Mouse (Mus musculus): ENCODE results near the gene Prr27. TPM values are rescaled to one million over a fixed set of nuclear protein-coding genes. Genes with fewer than 3 reads are reported as not detected.

The Prr27 gene
- polyA plus RNA-seq (2015; fragmentation: Nextera tagmentation; extraction: Ambion mirVana), result not detected in 2 replicates

DNA sequence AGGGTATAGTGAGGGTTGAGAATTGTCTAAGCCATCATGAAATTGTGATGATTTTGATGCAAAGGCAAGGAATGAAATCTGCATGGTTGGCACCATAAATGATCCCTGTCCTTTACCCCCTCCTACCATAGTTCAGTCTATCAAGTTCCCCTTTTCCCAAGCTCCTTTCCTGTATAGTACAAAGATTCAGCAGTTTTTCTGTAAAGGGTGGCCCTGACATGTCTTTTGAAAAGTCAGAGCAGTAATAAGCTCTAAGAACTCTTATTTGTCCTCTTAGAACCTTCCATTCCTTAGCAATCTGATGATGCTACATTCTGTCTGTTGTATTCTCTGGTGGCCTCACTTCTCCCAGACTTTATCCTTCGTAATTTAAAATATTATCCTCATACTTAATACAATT, at the start of gene Prr27:
Gene Prr27 (plus strand): TSS at position 301 of the 400 bp plus-strand sequence.
- H3K4me2 ChIP-seq (ENCODE audit: low read depth, low read length), result no peak within 1 kb of the TSS
- no peak within 1 kb of the TSS for H3K9ac ChIP-seq (ENCODE audit: low read length)
- H3K4me3 ChIP-seq (replicated peaks; ENCODE audit: low read length), result no peak within 1 kb of the TSS
- no peaks in the 10 kb centered on the region for H3K27me3 ChIP-seq (ENCODE audit: control insufficient read depth, insufficient read depth, low read length)
- no peaks in the 10 kb centered on the region for H3K36me3 ChIP-seq (ENCODE audit: control insufficient read depth, insufficient read depth, low read length)
- H3K4me1 ChIP-seq (ENCODE audit: control insufficient read depth, insufficient read depth, low read length), result no peaks in the 10 kb centered on the region
- H3K9me3 ChIP-seq (replicated peaks; ENCODE audit: control insufficient read depth, low read length), result no peaks in the 10 kb centered on the region
- 66% methylated on average over 1 of the region's 1 CpGs for WGBS
- H3K27ac ChIP-seq (ENCODE audit: low read length), result no peak within 1 kb of the TSS
- no peak for ATAC-seq (ENCODE audit: insufficient read depth, low FRiP score)

DNA sequence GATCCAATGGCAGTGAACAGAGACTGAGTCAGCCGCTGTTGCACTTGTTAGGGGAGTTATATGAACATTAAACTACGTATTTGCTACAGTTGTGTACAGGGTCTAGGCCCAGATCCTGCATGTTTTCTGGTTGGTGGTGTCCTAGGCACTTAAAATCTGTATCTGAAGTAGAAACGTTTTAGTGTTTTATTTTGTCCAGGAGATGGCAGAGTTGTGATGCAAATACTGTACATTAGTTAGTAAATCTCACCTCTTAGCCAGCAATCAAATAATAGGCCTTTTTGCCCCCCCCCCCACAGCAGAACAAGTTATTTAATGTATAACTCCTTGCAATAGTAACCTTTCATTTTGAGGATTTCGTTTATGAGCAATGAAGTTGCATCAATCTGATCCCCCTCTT, 42.8 kb upstream of the Prr27 start:
- Histone ChIP-seq H3K27ac (ENCODE audit: low read length) (no peak overlapping the region), H3K9me3 (replicated peaks; ENCODE audit: control insufficient read depth, low read length) (no peaks in the 10 kb centered on the region), H3K4me3 (replicated peaks; ENCODE audit: low read length) (no peak overlapping the region), H3K9ac (ENCODE audit: low read length) (no peak overlapping the region), H3K36me3 (ENCODE audit: control insufficient read depth, insufficient read depth, low read length) (no peaks in the 10 kb centered on the region), H3K4me2 (ENCODE audit: low read depth, low read length) (no peak overlapping the region), H3K4me1 (ENCODE audit: control insufficient read depth, insufficient read depth, low read length) (no peaks in the 10 kb centered on the region), H3K27me3 (ENCODE audit: control insufficient read depth, insufficient read depth, low read length) (no peaks in the 10 kb centered on the region)
- no peak for ATAC-seq (ENCODE audit: insufficient read depth, low FRiP score)
- 57% methylated on average over 4 of the region's 4 CpGs for WGBS

DNA sequence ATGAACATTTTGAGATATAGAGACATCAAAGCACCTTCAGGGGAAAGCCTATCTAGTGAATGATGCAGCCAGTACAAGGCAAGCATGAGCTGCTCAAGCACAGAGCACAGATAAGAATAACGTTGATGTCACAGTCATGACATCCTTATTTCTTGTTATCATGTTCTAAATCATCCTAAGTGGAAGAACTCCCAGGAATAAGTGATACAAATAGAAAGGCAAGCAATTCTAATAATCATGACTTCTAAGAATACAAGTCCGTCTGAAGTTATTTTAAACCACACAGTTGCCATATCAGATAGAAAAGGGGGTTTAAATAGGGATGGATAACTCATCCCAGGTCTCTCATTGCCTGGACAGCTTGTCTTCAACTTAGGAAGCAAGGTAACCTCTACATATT, 17.7 kb upstream of the Prr27 start, which contains the start of gene Csn1s2b:
Gene Csn1s2b (plus strand): TSS at position 301 of the 400 bp plus-strand sequence.
- no peaks in the 10 kb centered on the region for H3K27me3 ChIP-seq (ENCODE audit: control insufficient read depth, insufficient read depth, low read length)
- no peaks in the 10 kb centered on the region for H3K9me3 ChIP-seq (replicated peaks; ENCODE audit: control insufficient read depth, low read length)
- H3K9ac ChIP-seq (ENCODE audit: low read length), result no peak within 1 kb of the TSS
- no peak within 1 kb of the TSS for H3K27ac ChIP-seq (ENCODE audit: low read length)
- H3K4me2 ChIP-seq (ENCODE audit: low read depth, low read length), result no peak within 1 kb of the TSS
- H3K36me3 ChIP-seq (ENCODE audit: control insufficient read depth, insufficient read depth, low read length), result no peaks in the 10 kb centered on the region
- H3K4me1 ChIP-seq (ENCODE audit: control insufficient read depth, insufficient read depth, low read length), result no peaks in the 10 kb centered on the region
- 64% methylated on average over 2 of the region's 2 CpGs for WGBS
- no peak within 1 kb of the TSS for H3K4me3 ChIP-seq (replicated peaks; ENCODE audit: low read length)
- no peak for ATAC-seq (ENCODE audit: insufficient read depth, low FRiP score)

DNA sequence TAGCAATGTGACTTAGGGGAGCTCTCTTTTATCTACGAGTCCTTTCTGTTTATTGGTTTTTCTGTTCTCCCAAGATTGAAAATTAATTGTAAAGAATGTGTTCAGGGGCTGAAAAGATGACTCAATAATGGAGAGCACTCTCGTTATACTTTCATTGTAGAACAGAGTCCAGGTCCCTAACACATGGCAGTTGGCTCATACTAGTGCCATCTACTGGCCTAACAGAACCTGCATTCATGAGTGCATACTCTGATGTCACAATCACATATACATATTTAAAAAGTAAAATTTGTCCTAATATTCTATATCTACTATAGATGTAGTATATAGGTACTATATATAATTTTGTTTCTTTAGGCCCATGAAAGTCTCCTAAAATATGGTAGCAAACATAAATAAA, 16.2 kb upstream of the Prr27 start:
- Histone ChIP-seq H3K9ac (ENCODE audit: low read length) (no peak overlapping the region), H3K4me3 (replicated peaks; ENCODE audit: low read length) (no peak overlapping the region), H3K36me3 (ENCODE audit: control insufficient read depth, insufficient read depth, low read length) (no peaks in the 10 kb centered on the region), H3K4me2 (ENCODE audit: low read depth, low read length) (no peak overlapping the region), H3K9me3 (replicated peaks; ENCODE audit: control insufficient read depth, low read length) (no peaks in the 10 kb centered on the region), H3K27me3 (ENCODE audit: control insufficient read depth, insufficient read depth, low read length) (no peaks in the 10 kb centered on the region), H3K4me1 (ENCODE audit: control insufficient read depth, insufficient read depth, low read length) (no peaks in the 10 kb centered on the region), H3K27ac (ENCODE audit: low read length) (no peak overlapping the region)
- ATAC-seq (ENCODE audit: insufficient read depth, low FRiP score), result no peak
- WGBS, result 62% methylated on average over 2 of the region's 2 CpGs

DNA sequence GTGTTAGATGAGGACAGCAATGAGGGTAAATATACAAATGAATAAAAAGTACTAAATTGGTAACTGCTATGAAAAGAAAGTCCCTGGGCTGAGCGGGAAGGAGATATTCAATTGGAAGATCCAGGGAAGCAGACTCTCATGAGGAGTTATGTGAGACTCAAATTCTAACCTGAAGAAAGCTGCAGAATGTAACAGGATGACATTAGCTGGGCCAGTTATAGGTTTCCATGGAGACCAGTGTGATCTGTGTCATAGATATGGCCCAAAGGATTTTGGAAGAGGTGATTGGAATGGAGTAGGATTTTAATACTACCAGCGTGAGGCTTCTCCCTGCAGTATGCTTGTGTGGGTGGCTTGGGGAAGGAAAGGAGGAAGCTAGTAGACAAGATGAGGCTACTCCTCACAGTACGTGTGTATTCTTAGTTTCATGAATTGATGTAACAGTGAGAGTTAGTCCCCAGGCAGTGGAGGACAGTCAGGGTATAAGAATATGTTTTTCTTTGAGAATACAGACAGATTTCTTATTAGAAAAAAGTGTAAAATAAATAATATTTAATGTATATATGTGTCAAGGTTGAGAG, 29.7 kb downstream of the Prr27 start:
- ATAC-seq (ENCODE audit: insufficient read depth, low FRiP score), result no peak
- Histone ChIP-seq H3K27ac (ENCODE audit: low read length) (no peak overlapping the region), H3K4me3 (replicated peaks; ENCODE audit: low read length) (no peak overlapping the region), H3K9ac (ENCODE audit: low read length) (no peak overlapping the region), H3K27me3 (ENCODE audit: control insufficient read depth, insufficient read depth, low read length) (no peaks in the 10 kb centered on the region), H3K36me3 (ENCODE audit: control insufficient read depth, insufficient read depth, low read length) (no peaks in the 10 kb centered on the region), H3K9me3 (replicated peaks; ENCODE audit: control insufficient read depth, low read length) (no peaks in the 10 kb centered on the region), H3K4me1 (ENCODE audit: control insufficient read depth, insufficient read depth, low read length) (no peaks in the 10 kb centered on the region), H3K4me2 (ENCODE audit: low read depth, low read length) (no peak overlapping the region)
- WGBS, result 74% methylated on average over 3 of the region's 3 CpGs

DNA sequence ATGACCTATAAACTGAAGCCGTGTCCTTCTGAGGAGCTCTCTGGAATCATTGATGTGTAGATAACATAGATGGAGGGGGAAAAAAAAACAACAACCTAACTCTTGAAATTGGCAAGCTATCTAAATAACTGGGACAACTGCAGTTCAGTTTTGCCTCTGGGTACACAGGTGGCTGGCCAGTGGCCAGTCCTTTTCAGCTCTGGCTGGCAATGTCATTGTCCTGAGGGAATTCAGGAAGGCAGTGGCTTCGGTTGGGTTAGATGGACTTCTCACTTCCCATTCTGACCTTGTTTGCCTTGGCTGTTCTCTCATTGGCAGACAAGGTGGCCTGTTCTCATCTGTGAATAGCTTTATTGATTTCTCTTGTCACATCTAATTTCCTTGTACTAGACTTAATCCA, 44.6 kb downstream of the Prr27 start:
- Histone ChIP-seq H3K27ac (ENCODE audit: low read length) (no peak overlapping the region), H3K36me3 (ENCODE audit: control insufficient read depth, insufficient read depth, low read length) (no peaks in the 10 kb centered on the region), H3K4me1 (ENCODE audit: control insufficient read depth, insufficient read depth, low read length) (no peaks in the 10 kb centered on the region), H3K4me3 (replicated peaks; ENCODE audit: low read length) (no peak overlapping the region), H3K9me3 (replicated peaks; ENCODE audit: control insufficient read depth, low read length) (no peaks in the 10 kb centered on the region), H3K27me3 (ENCODE audit: control insufficient read depth, insufficient read depth, low read length) (no peaks in the 10 kb centered on the region), H3K4me2 (ENCODE audit: low read depth, low read length) (no peak overlapping the region), H3K9ac (ENCODE audit: low read length) (no peak overlapping the region)
- WGBS, result 52% methylated on average over 2 of the region's 2 CpGs
- no peak for ATAC-seq (ENCODE audit: insufficient read depth, low FRiP score)

DNA sequence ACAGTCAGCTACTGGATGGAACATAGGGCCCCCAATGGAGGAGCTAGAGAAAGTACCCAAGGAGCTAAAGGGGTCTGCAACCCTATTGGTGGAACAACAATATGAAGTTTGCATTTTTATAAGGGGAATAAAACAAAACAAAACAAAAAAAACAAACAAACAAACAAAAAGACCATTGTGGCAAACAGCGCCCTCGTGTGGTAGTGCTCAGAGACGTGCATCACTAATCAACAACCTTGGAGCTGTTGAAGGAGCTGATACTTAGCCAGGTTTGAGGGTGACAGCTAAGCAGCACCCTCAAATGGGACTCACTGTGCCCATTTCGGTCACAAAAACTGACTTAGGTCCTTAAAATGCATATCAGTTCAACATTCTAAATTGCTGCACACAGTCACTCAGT, 45.9 kb downstream of the Prr27 start:
- Histone ChIP-seq H3K9me3 (replicated peaks; ENCODE audit: control insufficient read depth, low read length) (no peaks in the 10 kb centered on the region), H3K9ac (ENCODE audit: low read length) (no peak overlapping the region), H3K4me1 (ENCODE audit: control insufficient read depth, insufficient read depth, low read length) (no peaks in the 10 kb centered on the region), H3K27me3 (ENCODE audit: control insufficient read depth, insufficient read depth, low read length) (no peaks in the 10 kb centered on the region), H3K4me2 (ENCODE audit: low read depth, low read length) (no peak overlapping the region), H3K27ac (ENCODE audit: low read length) (no peak overlapping the region), H3K4me3 (replicated peaks; ENCODE audit: low read length) (no peak overlapping the region), H3K36me3 (ENCODE audit: control insufficient read depth, insufficient read depth, low read length) (no peaks in the 10 kb centered on the region)
- no peak for ATAC-seq (ENCODE audit: insufficient read depth, low FRiP score)
- WGBS, result 23% methylated on average over 4 of the region's 4 CpGs

DNA sequence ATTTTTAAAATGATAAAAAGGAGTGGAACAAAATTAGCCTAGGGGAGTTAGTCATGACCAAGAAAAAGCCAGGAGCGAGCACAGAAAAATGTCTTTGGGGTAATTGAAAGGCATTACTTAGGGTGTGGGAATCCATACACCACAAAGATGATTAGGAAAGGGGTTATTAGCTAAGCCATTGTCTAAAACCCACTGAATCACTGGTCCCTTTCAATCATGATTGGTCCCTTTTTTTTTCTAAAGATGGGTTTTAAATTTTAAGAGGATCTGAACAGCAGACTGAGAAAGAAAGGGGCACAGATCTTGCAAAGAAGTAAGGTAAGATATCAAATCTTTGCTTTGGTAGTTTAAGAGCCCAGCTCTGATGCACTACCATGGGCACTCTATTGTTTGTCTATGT, 59.2 kb downstream of the Prr27 start, which contains the start of gene Odam:
Gene Odam (plus strand): TSS at position 301 of the 400 bp plus-strand sequence.
- WGBS, result 80% methylated on average over 1 of the region's 1 CpGs
- H3K9me3 ChIP-seq (replicated peaks; ENCODE audit: control insufficient read depth, low read length), result no peaks in the 10 kb centered on the region
- ATAC-seq (ENCODE audit: insufficient read depth, low FRiP score), result no peak

More for the DNA sequence above, 59.2 kb downstream of the Prr27 start, which contains the start of gene Odam:
- no peaks in the 10 kb centered on the region for H3K27me3 ChIP-seq (ENCODE audit: control insufficient read depth, insufficient read depth, low read length)
- no peak within 1 kb of the TSS for H3K9ac ChIP-seq (ENCODE audit: low read length)
- no peak within 1 kb of the TSS for H3K27ac ChIP-seq (ENCODE audit: low read length)
- no peak within 1 kb of the TSS for H3K4me3 ChIP-seq (replicated peaks; ENCODE audit: low read length)
- no peaks in the 10 kb centered on the region for H3K4me1 ChIP-seq (ENCODE audit: control insufficient read depth, insufficient read depth, low read length)
- no peak within 1 kb of the TSS for H3K4me2 ChIP-seq (ENCODE audit: low read depth, low read length)
- no peaks in the 10 kb centered on the region for H3K36me3 ChIP-seq (ENCODE audit: control insufficient read depth, insufficient read depth, low read length)
